Mouse (Mus musculus): Measurements from ENCODE around the gene Zranb1. TPM values are rescaled to one million over a fixed set of nuclear protein-coding genes. Genes with fewer than 3 reads are reported as not detected.

Gene Zranb1
- polyA plus RNA-seq, 1 experiment, result 5.4 TPM

GRCm38 (mm10) chr7:133019481-133020020 lies 88.6 kb downstream of the Zranb1 start:
- Histone ChIP-seq H3K79me2 (ENCODE audit: control insufficient read depth, insufficient read depth) (peaks cover 79% of the 10 kb centered on the region), H3K4me3 (ENCODE audit: insufficient read depth, poor library complexity, severe bottlenecking) (no peak overlapping the region), H3K36me3 (ENCODE audit: control insufficient read depth, insufficient read depth) (no peaks in the 10 kb centered on the region), H3ac (ENCODE audit: control insufficient read depth, insufficient read length, low read depth) (no peak overlapping the region), H3K79me3 (ENCODE audit: low read depth) (peaks cover 26% of the 10 kb centered on the region), H3K27me3 (ENCODE audit: control insufficient read depth, insufficient read depth, insufficient read length) (no peaks in the 10 kb centered on the region)
- TF ChIP-seq USF1 (IDR thresholded peaks at IDR 0.05; ENCODE audit: low read depth) (no peak), MYOD1 (IDR thresholded peaks at IDR 0.05; ENCODE audit: control insufficient read depth, insufficient read length, low read depth) (no peak), MYOG (IDR thresholded peaks at IDR 0.05; ENCODE audit: control insufficient read depth, extremely low read depth, insufficient read length) (no peak), FOSL1 (IDR thresholded peaks at IDR 0.05; ENCODE audit: insufficient read depth, low read length, poor library complexity, severe bottlenecking) (no peak), MAX (IDR thresholded peaks at IDR 0.05) (no peak), CEBPB (IDR thresholded peaks at IDR 0.05; ENCODE audit: low read depth) (no peak), CTCF (IDR thresholded peaks at IDR 0.05; ENCODE audit: control insufficient read depth, insufficient read depth, insufficient read length) (no peak)

GRCm38 (mm10) chr7:133024694-133025093 lies 93.8 kb downstream of the Zranb1 start:
- no peak overlapping the region for H3K4me3 ChIP-seq (ENCODE audit: insufficient read depth, poor library complexity, severe bottlenecking)
- H3K79me2 ChIP-seq (ENCODE audit: control insufficient read depth, insufficient read depth), result peaks cover 83% of the 10 kb centered on the region
- TF ChIP-seq MAX (IDR thresholded peaks at IDR 0.05), result no peak
- TF ChIP-seq FOSL1 (IDR thresholded peaks at IDR 0.05; ENCODE audit: insufficient read depth, low read length, poor library complexity, severe bottlenecking), result no peak
- no peak for TF ChIP-seq MYOD1 (IDR thresholded peaks at IDR 0.05; ENCODE audit: control insufficient read depth, insufficient read length, low read depth)
- TF ChIP-seq CEBPB (IDR thresholded peaks at IDR 0.05; ENCODE audit: low read depth), result no peak
- no peak for TF ChIP-seq MYOG (IDR thresholded peaks at IDR 0.05; ENCODE audit: control insufficient read depth, extremely low read depth, insufficient read length)
- no peak for TF ChIP-seq USF1 (IDR thresholded peaks at IDR 0.05; ENCODE audit: low read depth)
- TF ChIP-seq CTCF (IDR thresholded peaks at IDR 0.05; ENCODE audit: control insufficient read depth, insufficient read depth, insufficient read length), result no peak
- no peak overlapping the region for H3ac ChIP-seq (ENCODE audit: control insufficient read depth, insufficient read length, low read depth)
- H3K79me3 ChIP-seq (ENCODE audit: low read depth), result peaks cover 30% of the 10 kb centered on the region
- no peaks in the 10 kb centered on the region for H3K27me3 ChIP-seq (ENCODE audit: control insufficient read depth, insufficient read depth, insufficient read length)
- H3K36me3 ChIP-seq (ENCODE audit: control insufficient read depth, insufficient read depth), result no peaks in the 10 kb centered on the region

- Histone ChIP-seq H3K79me2 (ENCODE audit: control insufficient read depth, insufficient read depth) (peaks cover 78% of the 10 kb centered on the region), H3ac (ENCODE audit: control insufficient read depth, insufficient read length, low read depth) (no peak overlapping the region), H3K79me3 (ENCODE audit: low read depth) (peaks cover 26% of the 10 kb centered on the region), H3K36me3 (ENCODE audit: control insufficient read depth, insufficient read depth) (peaks cover 4% of the 10 kb centered on the region), H3K4me3 (ENCODE audit: insufficient read depth, poor library complexity, severe bottlenecking) (no peak overlapping the region), H3K27me3 (ENCODE audit: control insufficient read depth, insufficient read depth, insufficient read length) (no peaks in the 10 kb centered on the region)
- TF ChIP-seq FOSL1 (IDR thresholded peaks at IDR 0.05; ENCODE audit: insufficient read depth, low read length, poor library complexity, severe bottlenecking) (no peak), CEBPB (IDR thresholded peaks at IDR 0.05; ENCODE audit: low read depth) (no peak), MYOD1 (IDR thresholded peaks at IDR 0.05; ENCODE audit: control insufficient read depth, insufficient read length, low read depth) (no peak), USF1 (IDR thresholded peaks at IDR 0.05; ENCODE audit: low read depth) (no peak), MAX (IDR thresholded peaks at IDR 0.05) (no peak), MYOG (IDR thresholded peaks at IDR 0.05; ENCODE audit: control insufficient read depth, extremely low read depth, insufficient read length) (no peak), CTCF (IDR thresholded peaks at IDR 0.05; ENCODE audit: control insufficient read depth, insufficient read depth, insufficient read length) (no peak)
These were observed 97.0 kb downstream of the Zranb1 start for GRCm38 (mm10) chr7:133027930-133028329.

- peaks cover 80% of the 10 kb centered on the region for H3K79me2 ChIP-seq (ENCODE audit: control insufficient read depth, insufficient read depth)
- H3K36me3 ChIP-seq (ENCODE audit: control insufficient read depth, insufficient read depth), result peaks cover 4% of the 10 kb centered on the region
- peaks cover 24% of the 10 kb centered on the region for H3K79me3 ChIP-seq (ENCODE audit: low read depth)
- TF ChIP-seq USF1 (IDR thresholded peaks at IDR 0.05; ENCODE audit: low read depth) (no peak), FOSL1 (IDR thresholded peaks at IDR 0.05; ENCODE audit: insufficient read depth, low read length, poor library complexity, severe bottlenecking) (no peak), MYOG (IDR thresholded peaks at IDR 0.05; ENCODE audit: control insufficient read depth, extremely low read depth, insufficient read length) (no peak), MAX (IDR thresholded peaks at IDR 0.05) (no peak), CEBPB (IDR thresholded peaks at IDR 0.05; ENCODE audit: low read depth) (no peak), MYOD1 (IDR thresholded peaks at IDR 0.05; ENCODE audit: control insufficient read depth, insufficient read length, low read depth) (no peak), CTCF (IDR thresholded peaks at IDR 0.05; ENCODE audit: control insufficient read depth, insufficient read depth, insufficient read length) (no peak)
- no peaks in the 10 kb centered on the region for H3K27me3 ChIP-seq (ENCODE audit: control insufficient read depth, insufficient read depth, insufficient read length)
- no peak overlapping the region for H3K4me3 ChIP-seq (ENCODE audit: insufficient read depth, poor library complexity, severe bottlenecking)
- no peak overlapping the region for H3ac ChIP-seq (ENCODE audit: control insufficient read depth, insufficient read length, low read depth)
These were observed 98.1 kb downstream of the Zranb1 start for GRCm38 (mm10) chr7:133029004-133029403.

GRCm38 (mm10) chr7:133029496-133030047 lies 98.6 kb downstream of the Zranb1 start:
- TF ChIP-seq CTCF (IDR thresholded peaks at IDR 0.05; ENCODE audit: control insufficient read depth, insufficient read depth, insufficient read length), result no peak
- no peak for TF ChIP-seq MYOG (IDR thresholded peaks at IDR 0.05; ENCODE audit: control insufficient read depth, extremely low read depth, insufficient read length)
- TF ChIP-seq CEBPB (IDR thresholded peaks at IDR 0.05; ENCODE audit: low read depth), result no peak
- no peak for TF ChIP-seq MYOD1 (IDR thresholded peaks at IDR 0.05; ENCODE audit: control insufficient read depth, insufficient read length, low read depth)
- TF ChIP-seq MAX (IDR thresholded peaks at IDR 0.05), result no peak
- no peak for TF ChIP-seq FOSL1 (IDR thresholded peaks at IDR 0.05; ENCODE audit: insufficient read depth, low read length, poor library complexity, severe bottlenecking)
- no peak for TF ChIP-seq USF1 (IDR thresholded peaks at IDR 0.05; ENCODE audit: low read depth)
- Histone ChIP-seq H3ac (ENCODE audit: control insufficient read depth, insufficient read length, low read depth) (no peak overlapping the region), H3K4me3 (ENCODE audit: insufficient read depth, poor library complexity, severe bottlenecking) (no peak overlapping the region), H3K27me3 (ENCODE audit: control insufficient read depth, insufficient read depth, insufficient read length) (no peaks in the 10 kb centered on the region), H3K79me3 (ENCODE audit: low read depth) (peaks cover 26% of the 10 kb centered on the region), H3K36me3 (ENCODE audit: control insufficient read depth, insufficient read depth) (peaks cover 4% of the 10 kb centered on the region), H3K79me2 (ENCODE audit: control insufficient read depth, insufficient read depth) (peaks cover 83% of the 10 kb centered on the region)
